Mouse (Mus musculus): ENCODE results near the gene Aox1.

Aox1 gene

GRCm38 (mm10) chr1:58065606-58066005 lies 35.9 kb downstream of the Aox1 start:
- no peak for DNase-seq

DNA sequence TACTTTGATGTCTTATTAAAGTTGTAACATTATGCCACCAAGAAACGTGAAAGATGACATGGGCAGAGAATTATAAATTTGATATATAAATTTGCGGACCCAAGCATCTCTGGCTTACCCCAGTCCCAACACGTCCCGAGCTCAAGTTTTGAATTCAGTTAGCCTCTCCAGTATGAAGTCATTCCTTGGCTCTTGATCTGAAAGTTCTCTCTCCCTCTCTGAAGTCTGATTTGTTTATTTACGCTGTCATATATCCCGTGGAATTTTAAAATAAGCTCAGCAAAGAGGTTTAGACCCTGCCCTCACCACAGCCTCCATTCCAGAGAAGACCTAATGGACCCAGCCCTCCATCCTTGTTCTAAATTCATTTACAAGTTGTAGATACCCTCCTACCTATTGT lies 39.5 kb downstream of the Aox1 start:
- DNase-seq: no peak

GRCm38 (mm10) chr1:58070091-58070490 lies 40.4 kb downstream of the Aox1 start:
- no peak for DNase-seq

GRCm38 (mm10) chr1:58071006-58071405 lies 41.3 kb downstream of the Aox1 start:
- DNase-seq: no peak

DNA sequence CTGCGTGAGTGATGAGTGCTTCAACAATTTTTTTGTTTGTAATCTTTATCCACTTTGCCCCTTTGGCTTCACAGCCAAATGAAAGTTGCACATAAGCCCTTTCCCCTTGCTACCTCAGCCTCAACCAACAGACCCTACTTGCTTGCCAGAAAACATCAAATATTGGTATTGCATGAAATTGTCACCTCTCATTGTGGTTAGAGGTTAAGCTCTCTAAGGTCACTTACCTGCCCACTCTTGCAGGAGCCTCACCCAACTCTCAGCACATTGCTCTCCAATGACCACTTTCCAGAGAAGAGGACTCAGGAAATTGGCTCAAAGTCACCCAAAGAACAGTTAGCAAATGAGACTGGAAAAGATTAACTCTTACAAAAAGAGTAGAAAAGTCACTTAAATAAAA lies 41.8 kb downstream of the Aox1 start:
- no peak for DNase-seq

- DNase-seq: no peak
Observed at GRCm38 (mm10) chr1:58072416-58072815, 42.7 kb downstream of the Aox1 start.

- no peak for DNase-seq
Observed at GRCm38 (mm10) chr1:58072991-58073730, 43.4 kb downstream of the Aox1 start.

GRCm38 (mm10) chr1:58074266-58074665 lies 44.5 kb downstream of the Aox1 start:
- DNase-seq: no peak

DNA sequence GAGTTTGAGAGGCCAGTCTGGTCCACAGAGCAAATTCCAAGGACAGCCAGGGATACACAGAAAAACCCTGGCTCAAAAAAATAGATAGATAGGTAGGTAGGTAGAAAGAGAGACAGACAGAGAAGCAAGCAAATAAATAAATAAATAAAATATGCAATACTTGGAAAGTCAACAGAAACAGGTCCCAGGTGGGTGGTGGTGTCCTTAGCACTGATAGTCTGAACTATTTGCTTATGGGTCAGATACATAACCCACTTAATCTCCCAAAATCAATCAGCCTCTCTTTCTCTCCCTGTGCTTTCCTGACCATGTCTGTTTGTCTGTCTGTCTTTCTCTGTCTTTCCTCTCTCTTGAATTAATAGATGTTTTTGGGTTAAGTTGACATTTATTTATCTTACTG lies 48.2 kb downstream of the Aox1 start:
- DNase-seq: no peak

DNA sequence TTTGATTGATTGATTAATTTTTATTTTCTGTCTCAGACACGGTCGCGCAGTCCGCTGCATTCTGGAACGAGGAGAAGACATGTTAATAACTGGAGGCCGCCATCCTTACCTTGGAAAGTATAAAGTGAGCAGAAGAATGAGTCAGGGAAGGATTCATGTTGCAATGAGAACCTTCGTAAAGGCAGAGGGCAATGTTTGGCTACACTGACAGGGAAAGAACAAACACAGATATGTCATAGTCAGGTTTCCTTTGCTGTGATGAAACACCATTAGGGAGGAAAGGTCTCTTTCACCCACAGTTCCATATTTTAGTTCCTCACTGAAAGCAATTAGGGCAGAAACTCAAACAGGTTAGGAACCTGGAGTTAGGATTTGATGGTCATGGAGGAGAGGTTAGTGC lies 48.7 kb downstream of the Aox1 start:
- no peak for DNase-seq

GRCm38 (mm10) chr1:58079689-58080088 lies 50.0 kb downstream of the Aox1 start:
- DNase-seq: no peak

- DNase-seq: no peak
Observed at GRCm38 (mm10) chr1:58080446-58080845, 50.7 kb downstream of the Aox1 start.

GRCm38 (mm10) chr1:58081356-58081755 lies 51.6 kb downstream of the Aox1 start:
- no peak for DNase-seq

GRCm38 (mm10) chr1:58089316-58089715 lies 59.6 kb downstream of the Aox1 start:
- no peak for DNase-seq

GRCm38 (mm10) chr1:58090191-58090590 lies 60.5 kb downstream of the Aox1 start:
- no peak for DNase-seq

GRCm38 (mm10) chr1:58091213-58091612 lies 61.5 kb downstream of the Aox1 start:
- no peak for DNase-seq

GRCm38 (mm10) chr1:58091992-58092560 lies 62.3 kb downstream of the Aox1 start:
- DNase-seq: no peak

DNA sequence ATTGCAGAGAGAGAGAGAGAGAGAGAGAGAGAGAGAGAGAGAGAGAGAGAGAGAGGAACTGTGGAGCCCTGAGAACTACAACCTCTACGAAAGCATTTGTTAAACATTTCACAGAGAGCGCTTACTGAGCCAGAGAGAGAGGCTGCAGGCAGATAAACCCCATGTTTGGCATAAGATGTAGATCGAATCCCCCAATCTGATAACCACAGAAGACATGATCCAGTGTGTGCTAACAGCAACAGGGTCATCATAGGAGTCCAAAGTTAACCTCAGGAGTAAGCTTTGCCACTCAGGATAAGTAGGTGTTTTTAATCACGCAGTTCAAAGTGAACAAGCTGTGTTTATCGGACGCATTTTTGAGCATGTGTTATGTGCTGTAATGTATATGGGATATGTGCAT lies 67.6 kb downstream of the Aox1 start:
- DNase-seq: no peak

- DNase-seq: no peak
Observed at GRCm38 (mm10) chr1:58099119-58099518, 69.4 kb downstream of the Aox1 start.

GRCm38 (mm10) chr1:58101531-58102146 lies 71.9 kb downstream of the Aox1 start:
- DNase-seq: no peak

DNA sequence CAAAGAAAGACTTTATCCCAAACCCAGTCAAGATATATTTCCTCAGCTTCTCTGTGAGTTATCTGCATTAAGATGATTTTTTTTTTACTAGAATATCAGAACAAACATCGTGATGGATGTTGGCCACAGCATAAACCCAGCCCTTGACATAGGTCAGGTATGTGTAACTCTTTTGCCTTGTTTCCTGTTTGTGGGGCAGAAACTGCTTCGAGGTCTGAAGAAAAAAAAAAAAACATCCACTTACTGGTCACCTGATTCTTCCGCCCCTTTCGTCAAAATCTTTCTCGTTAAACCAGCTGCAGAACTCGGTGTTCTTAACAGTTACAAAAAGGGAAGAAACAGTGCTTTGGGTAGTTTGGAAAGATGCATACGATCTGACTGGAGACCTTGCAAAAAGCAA lies 72.8 kb downstream of the Aox1 start:
- DNase-seq: no peak

DNA sequence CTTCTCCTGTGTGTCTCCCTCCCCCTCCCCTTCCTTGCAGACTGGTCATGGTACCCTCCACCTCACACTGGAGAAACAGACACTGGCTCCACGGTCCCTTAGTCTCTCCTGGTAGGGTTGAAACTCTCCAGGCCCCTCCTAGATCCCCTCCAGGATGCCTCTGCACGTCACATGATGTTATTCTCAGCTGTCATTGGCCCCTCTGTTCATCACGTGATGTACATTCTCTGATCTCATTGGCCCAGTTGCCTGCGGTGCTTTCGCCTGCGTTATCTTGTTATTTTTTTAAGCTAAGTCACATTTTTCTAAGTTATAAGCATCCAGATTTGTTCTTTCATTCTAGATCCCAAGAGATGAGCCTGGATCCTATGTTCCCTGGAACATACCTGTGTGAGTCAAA lies 76.0 kb downstream of the Aox1 start:
- DNase-seq: no peak

DNA sequence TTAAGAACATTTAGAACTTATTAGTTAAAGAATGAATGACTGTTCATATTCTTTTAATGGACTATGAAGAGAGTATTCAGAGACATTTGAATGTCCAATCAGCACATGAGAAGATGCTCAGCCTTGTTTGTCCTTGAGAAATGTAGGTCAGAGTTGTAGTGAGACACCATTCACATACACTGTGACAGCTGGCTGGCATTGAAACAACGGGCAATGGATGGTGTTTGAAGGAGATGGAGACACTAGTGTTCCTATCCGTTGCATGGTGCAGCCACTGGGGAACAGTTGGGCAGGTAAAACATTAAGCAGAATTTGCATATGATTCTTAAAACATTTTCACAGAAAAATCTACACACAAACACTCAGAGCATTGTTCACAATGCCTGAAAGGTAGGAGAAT lies 77.3 kb downstream of the Aox1 start:
- DNase-seq: no peak

DNA sequence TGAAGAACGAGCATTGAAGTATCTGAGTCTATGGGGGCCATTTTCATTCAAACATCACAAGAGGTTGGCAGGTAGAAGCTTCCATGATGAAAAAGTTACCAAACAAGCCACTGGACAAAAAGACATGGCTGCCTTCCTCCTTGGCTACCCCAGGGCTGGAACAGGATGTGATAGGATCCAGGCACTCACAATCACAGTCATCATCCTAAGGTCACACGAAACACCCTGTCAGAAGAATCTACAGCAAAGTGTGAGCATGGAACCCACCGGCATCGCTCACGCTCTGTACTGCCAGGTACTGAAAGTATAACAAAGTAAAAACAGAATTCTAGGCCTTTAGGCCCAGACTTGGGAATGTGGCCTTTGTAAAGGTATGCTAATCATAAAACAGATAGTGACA lies 80.5 kb downstream of the Aox1 start:
- DNase-seq: no peak

- no peak for DNase-seq
Observed at GRCm38 (mm10) chr1:58111315-58111714, 81.6 kb downstream of the Aox1 start.
